Mouse (Mus musculus) yolk sac, embryonic 10.5 days (tissue): ENCODE results near the gene Gpld1.
A peak's percentile ranks its signal among the peaks of the same experiment; 100 is the strongest.
"Not testable (repeated sequence)": the region's sequence is repeated elsewhere in the genome, so short reads cannot be mapped to it uniquely, and the experiment has no call there.

Experiments used
- DNase-seq: peaks from one replicate; pipeline ENCODE4 v3.0.0-alpha.2; 2017; ENCODE audit warnings: low spot score

The Gpld1 gene

GRCm38 (mm10) chr13:24947158-24947557 is 4.2 kb downstream of the Gpld1 start:
- DNase-seq: no peak

DNA sequence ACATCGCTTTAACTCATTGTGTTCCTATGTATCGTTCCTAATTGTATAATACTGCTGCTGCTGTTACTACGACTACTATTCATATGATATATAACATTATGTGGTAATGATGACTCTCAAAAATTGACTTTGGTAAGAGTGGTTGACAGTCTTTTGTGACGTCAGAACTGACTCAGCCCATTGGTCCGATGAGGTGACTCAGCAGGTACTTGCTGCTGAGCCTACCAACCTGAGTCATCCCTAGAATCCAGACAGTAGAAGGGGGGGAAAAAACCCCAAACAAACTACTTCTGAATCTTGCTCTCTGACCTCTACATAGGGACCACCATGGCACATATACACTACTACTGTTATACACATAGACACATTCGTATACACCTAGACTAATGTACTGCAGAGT is 5.9 kb downstream of the Gpld1 start:
- DNase-seq: no peak

DNA sequence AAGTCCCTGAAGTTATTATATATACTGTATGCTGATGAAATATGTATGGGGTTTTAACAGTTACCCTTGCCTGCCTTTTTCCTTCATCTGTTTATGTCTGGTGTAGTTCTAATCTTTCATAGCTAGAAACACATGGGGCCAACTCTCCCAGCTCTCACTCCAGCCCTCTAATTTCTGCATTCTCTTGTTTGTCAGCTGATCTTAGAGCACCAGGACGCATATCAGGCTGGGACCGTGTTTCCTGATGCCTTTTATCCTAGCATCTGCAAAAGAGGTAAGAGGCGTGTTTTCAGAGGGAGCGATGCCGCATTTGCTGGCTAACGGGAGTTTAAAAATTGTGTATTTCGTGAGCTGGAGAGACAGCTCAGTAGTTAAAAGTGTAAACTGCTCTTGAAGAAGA is 9.7 kb downstream of the Gpld1 start:
- no peak for DNase-seq

- no peak for DNase-seq
Measured at GRCm38 (mm10) chr13:24955091-24955490, 12.1 kb downstream of the Gpld1 start.

DNA sequence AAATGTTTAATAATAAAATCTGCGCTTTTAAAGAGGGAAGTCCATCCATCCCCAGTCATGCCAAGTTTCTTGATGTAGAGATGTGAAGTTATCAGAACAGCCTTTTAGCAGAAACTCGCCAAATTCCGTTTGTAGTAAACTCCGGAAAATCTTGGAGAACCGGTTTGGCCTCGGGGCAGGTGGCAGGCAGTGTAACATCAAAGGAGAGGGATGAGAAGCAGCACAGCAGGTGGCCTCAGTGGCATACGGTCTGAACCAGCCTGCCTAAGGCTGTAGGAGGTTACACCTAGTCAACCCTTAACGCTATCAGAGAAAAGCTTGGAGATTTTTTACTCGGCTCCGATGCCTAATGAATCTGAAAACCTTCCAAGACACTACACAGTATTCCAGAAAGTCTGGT is 12.5 kb downstream of the Gpld1 start:
- no peak for DNase-seq

GRCm38 (mm10) chr13:24958671-24959070 is 15.7 kb downstream of the Gpld1 start:
- DNase-seq: no peak

DNA sequence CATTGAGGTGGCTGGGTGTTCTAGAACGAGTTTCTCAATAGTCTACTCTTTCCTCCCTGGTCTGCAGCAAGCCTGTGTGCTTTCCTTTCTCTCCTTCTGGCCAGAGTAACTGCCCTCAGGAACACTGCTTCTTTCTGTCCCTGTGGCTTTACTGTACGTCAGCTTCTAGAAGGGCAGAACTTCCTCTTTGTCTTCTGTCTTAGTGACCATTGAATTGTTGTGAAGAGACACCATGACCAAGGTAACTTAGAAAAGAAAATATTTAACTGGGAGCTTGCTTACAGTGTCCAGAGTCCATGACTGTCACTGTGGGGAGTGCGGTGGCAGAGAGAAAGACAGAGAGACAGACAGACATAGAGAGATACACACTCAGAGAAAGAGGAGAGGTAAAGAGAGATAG is 17.1 kb downstream of the Gpld1 start:
- peak; percentile 40 for DNase-seq

GRCm38 (mm10) chr13:24962119-24962518 is 19.2 kb downstream of the Gpld1 start:
- no peak for DNase-seq

DNA sequence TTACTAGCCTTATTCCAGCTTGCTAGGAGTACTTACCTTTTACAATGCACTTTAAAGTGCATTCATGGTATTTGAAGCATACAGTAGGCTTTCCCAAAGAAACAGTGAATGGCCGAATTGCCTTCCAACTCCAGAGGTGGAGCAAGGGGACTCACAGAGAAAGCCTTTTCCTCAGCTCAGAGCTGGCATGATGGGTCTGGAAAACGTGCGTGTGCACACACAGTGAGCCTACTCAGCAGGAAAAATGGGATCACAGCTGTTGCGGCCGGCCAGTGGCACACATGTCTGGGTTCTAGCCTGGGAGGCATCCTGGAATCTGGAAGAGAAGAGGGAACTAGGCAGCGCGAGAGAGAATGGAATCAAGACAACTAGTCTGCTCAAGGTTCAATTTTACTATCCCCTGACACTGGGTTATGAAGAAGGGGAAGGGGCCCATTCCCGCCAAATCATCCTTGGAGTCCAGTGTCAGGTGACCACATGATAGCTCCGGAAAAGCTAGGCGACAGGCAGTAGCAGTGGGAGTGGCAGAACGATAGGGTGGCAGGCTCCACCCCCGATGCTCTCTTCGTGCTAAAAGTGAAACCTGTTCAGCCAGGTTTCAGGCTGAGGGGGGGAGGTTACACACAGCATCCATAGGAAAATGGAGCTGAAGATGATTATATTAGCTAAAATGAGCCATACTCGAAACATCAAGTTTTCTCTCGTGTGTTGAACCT is 22.3 kb downstream of the Gpld1 start:
- no peak for DNase-seq

GRCm38 (mm10) chr13:24965846-24966201 is 22.9 kb downstream of the Gpld1 start:
- DNase-seq: no peak

- DNase-seq: not testable (repeated sequence)
Measured at GRCm38 (mm10) chr13:24971776-24972175, 28.8 kb downstream of the Gpld1 start.

DNA sequence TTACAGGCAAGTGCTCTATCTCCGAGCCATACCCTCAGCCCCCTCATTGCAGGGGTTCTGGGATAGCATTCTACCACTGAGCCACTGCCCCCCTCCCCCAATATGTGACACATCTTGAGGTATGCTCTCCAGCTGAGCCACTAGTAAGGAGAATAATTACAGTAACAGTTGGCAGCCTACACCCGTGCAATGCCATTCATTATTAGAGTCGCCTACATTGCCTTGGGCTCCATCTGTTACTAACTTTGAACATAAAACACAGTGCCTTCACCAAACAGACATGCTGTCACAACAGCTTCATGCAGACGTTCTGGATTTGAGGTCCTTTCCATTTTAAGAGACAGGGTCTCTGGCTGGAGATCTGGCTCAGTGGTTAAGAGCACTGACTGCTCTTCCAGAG is 33.4 kb downstream of the Gpld1 start:
- no peak for DNase-seq

- peak; percentile 79 for DNase-seq
Measured at GRCm38 (mm10) chr13:24977820-24978342, 34.9 kb downstream of the Gpld1 start.

DNA sequence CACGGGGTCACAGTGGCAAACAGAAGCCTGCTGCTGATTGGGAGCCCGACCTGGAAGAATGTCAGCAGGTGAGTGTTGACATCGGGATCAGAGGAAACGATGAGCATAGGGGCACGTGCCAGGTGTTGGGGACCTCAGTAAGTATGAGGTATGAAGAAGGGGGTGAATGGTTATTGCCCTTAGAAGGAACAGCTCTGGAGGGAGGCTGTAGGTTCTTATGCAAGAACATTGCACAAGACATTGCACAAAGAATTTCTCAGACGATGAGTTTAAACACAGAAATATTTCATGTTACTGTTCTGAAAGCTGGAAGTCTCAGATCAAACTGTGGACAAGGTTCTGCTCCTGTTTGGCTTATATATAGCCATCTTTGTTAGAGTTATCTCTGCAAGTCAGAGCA is 38.1 kb downstream of the Gpld1 start:
- DNase-seq: no peak

GRCm38 (mm10) chr13:24985435-24985834 is 42.5 kb downstream of the Gpld1 start:
- no peak for DNase-seq

DNA sequence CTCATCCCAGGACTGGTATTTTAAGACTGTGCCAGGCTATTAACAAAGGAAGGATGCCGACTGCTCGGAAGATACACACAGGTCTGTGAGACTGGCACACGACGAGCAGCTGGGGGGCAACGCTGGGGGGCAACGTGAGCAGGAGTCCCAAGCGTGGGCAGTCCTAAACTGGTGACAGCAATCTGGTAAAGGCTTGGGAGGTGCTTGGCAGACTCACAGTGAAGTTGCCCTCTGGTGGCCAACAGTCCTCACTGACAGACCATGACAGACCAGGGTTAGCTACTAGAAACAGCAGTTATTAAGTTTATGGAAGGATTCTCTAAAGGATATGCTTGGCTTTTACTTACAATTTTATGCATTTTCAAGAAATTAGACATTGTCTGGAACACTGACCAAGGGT is 45.4 kb downstream of the Gpld1 start:
- DNase-seq: no peak

DNA sequence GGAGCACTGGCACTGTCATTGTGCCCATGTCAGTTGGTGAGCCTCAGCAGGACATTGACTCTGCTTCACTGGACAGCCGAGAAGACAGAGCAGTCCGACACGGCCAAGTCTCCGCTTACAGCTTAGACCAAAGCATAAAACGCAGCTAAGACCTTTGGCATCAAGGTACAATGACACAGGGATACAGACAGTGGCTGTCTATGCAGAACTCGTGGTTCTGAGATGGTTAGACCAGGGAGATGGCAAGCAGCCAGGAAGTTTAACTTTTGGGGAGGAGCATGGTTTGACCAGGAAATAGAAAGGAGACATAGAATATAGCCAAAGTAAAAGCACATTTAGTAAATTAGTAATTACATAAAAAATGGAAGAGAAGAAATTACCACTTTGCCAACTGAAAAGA is 46.1 kb downstream of the Gpld1 start:
- no peak for DNase-seq

DNA sequence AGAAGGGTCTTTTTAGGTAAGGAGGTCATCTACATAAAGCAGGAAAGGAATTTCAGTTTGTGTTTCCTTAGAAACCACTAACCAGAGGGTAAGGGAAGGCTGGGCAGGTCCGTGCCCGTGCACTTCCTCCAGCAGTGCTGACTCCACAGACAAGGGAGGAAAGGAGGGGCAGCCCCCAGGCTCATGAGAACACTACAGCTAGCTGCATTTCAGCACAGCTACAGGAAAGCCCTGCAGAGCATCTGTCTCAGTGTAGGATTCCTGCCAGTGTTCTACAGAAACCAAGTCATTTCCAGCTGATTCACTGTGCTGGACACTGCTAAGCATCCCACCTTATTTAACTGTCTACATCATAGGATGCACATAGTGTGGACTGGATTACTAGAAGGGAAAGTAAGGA is 50.2 kb downstream of the Gpld1 start:
- DNase-seq: no peak

DNA sequence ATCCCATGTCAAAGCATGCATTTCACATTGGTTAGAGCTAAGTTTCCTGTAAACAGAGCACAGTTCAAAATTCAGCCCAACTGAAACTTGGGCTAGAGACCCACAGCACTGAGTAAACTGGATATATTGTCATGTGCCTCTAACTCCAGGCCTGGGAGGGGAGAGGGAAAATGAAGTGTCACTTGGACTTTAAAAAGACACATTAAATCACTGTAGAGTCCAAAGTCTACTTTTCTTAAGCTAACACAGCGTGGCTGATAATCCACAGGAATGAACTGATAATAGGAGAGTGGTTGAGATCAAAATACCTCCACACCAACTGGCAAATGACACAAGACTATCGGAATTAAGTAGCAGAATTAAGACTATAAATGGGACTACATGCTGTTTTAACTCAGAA is 56.6 kb downstream of the Gpld1 start:
- DNase-seq: peak; percentile 38

DNA sequence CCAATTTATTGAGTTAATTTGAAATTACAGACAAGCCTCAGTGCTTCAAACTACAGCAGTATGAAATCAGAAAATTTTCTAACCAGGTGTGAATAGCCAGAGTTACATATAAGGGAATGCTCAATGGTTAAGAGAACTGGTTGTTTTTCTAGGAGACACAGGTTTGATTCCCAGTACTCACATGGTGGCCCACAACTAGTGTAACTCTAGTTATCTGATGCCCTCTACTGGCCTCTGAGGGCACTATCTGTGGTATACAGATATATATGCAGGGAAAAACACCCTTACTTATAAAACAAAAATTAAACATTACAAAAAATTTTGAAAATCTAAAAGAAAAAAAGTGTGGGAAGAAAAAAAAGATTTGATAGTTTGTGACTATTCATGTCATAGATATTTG is 60.0 kb downstream of the Gpld1 start:
- no peak for DNase-seq

GRCm38 (mm10) chr13:25007115-25007514 is 64.2 kb downstream of the Gpld1 start:
- no peak for DNase-seq

- DNase-seq: no peak
Measured at GRCm38 (mm10) chr13:25018316-25018715, 75.4 kb downstream of the Gpld1 start.

- peak; percentile 89 for DNase-seq
Measured at GRCm38 (mm10) chr13:25019793-25020539, 77.0 kb downstream of the Gpld1 start, which contains the start of gene Mrs2. Gene Mrs2 (minus strand): TSS chr13:25020379.

GRCm38 (mm10) chr13:25020540-25020892 is 77.6 kb downstream of the Gpld1 start:
- no peak for DNase-seq
